Mouse (Mus musculus) ES-E14 (cell line): ENCODE data around the gene Gm20390.

Source experiments
- HCFC1 ChIP-seq: IDR thresholded peaks from 2 replicates; pipeline ENCODE4 v1.6.1; 2012; ENCODE audit warnings: low read length, inconsistent platforms, borderline replicate concordance; ENCODE audit not compliant: insufficient read depth
- MAFK ChIP-seq: IDR thresholded peaks from 2 replicates; pipeline ENCODE4 v1.6.1; 2014; ENCODE audit warnings: mild to moderate bottlenecking, low read depth, low read length, inconsistent platforms; ENCODE audit not compliant: insufficient read depth
- ZC3H11A ChIP-seq: IDR thresholded peaks from 2 replicates; pipeline ENCODE4 v1.6.1; 2012; ENCODE audit warnings: low read depth, mild to moderate bottlenecking, inconsistent platforms, low read length, borderline replicate concordance
- ZNF384 ChIP-seq: IDR thresholded peaks from 2 replicates; pipeline ENCODE4 v1.6.1; 2012; ENCODE audit warnings: low read depth, low read length, inconsistent platforms

GRCm38 (mm10) chr11:93968848-93969128 is 695 bp upstream of the Gm20390 start:
- no peak for TF ChIP-seq MAFK
- TF ChIP-seq HCFC1, result no peak
- TF ChIP-seq ZC3H11A, result no peak
- no peak for TF ChIP-seq ZNF384
